ENCODE assay signal across 14 mouse cellular contexts in the genomic region with DNA sequence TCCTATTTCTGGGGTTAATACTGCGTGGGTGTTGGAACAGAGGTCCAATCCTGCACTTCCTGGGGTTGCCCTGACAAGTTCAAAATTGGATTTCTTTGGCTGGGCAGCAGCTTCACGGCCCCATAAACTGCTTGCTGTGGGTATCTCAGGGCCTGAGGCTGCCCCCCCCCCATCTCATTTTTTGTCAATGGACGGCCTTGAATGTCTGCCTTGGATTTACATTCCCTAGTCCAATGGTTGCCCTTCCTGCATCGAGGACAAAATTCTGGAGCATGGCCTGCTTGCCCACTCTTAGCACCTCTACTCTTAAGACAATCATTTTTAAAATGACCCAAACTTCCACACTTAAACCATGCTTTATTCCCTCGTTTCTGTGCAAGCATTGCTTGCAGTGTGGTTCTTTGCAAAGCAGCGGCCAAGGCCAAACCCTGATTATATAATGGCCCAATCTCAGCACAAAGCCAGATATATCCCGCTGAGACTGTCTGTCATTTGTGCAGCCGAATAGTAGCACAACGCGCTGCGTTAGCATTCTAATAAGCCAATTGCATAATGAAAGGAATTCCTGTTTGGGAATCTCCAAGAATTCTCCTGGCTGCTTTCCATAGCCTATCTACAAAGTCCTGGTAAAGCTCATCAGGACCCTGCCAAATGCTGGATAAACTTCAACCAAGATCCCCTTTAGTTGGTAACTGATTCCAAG.
DNase-seq lines count a peak whose midpoint lies in the region; ATAC-seq and TF ChIP-seq lines count a peak whose summit lies in the region.
"Had no signal": no experiment of that assay in that cellular context is flagged by ENCODE, and none has a peak within 500 bp of the region (broad histone marks: within the 10 kb centered on the region; RNA-seq: fewer than 3 reads in every experiment).

No protein-coding gene starts in this region.

- H3K36me3 ChIP-seq in liver, adult 2 months (ENCODE audit: control insufficient read depth, insufficient read depth, low read length) = no peaks in the 10 kb centered on the region
- no peaks in the 10 kb centered on the region for H3K36me3 ChIP-seq in liver, embryonic 12.5 days
- H3K36me3 ChIP-seq: embryonic facial prominence, embryonic 12.5 days had no signal

- 75% methylated on average over 11 of the region's 11 CpGs for WGBS in liver, adult 2 months
- WGBS in liver, embryonic 12.5 days (ENCODE audit: insufficient replicate concordance) = 63% methylated on average over 11 of the region's 11 CpGs

- H3K4me2 ChIP-seq in liver, embryonic 12.5 days = no peak overlapping the region
- H3K4me2 ChIP-seq: embryonic facial prominence, embryonic 12.5 days had no signal

- H3K79me2 ChIP-seq in liver, adult 2 months (ENCODE audit: control insufficient read depth, insufficient read depth, low read length) = no peaks in the 10 kb centered on the region

- no peaks in the 10 kb centered on the region for H3K27me3 ChIP-seq in liver, adult 2 months (ENCODE audit: control insufficient read depth, insufficient read depth, low read length)
- H3K27me3 ChIP-seq in liver, embryonic 12.5 days (replicated peaks) = no peaks in the 10 kb centered on the region
- H3K27me3 ChIP-seq: embryonic facial prominence, embryonic 12.5 days had no signal

- H3K9ac ChIP-seq in liver, adult 2 months (ENCODE audit: low read depth, low read length) = no peak overlapping the region
- no peak overlapping the region for H3K9ac ChIP-seq in liver, embryonic 12.5 days
- H3K9ac ChIP-seq: embryonic facial prominence, embryonic 12.5 days had no signal

- DNase-seq in cerebellum, adult 11-12 months = peak; percentile 25
- DNase-seq in cerebellum, adult 8-10 months = no peak
- DNase-seq in liver, adult 2 months (ENCODE audit: extremely low read depth, low read depth, low spot score) = peak; percentile 6
- DNase-seq in cerebellum, postnatal 14 days = peak; percentile 49 to 68
- peak; percentile 4 to 22 for DNase-seq in layer of hippocampus, postnatal 10 days (ENCODE audit: low spot score in 2 of 2)
- no peak for DNase-seq in spleen, postnatal 14 days (ENCODE audit: low spot score in 2 of 2)
- no peak for DNase-seq in c-Kit-positive CD71-positive TER-119-positive erythroid progenitor cells, embryonic 14.5 days (ENCODE audit: low spot score)
- DNase-seq: B cell, adult 2 months; kidney, postnatal 10 days; lung, adult 2 months had no signal

- H3K4me3 ChIP-seq in liver, adult 2 months (ENCODE audit: insufficient read depth, low read depth, low read length) = no peak overlapping the region
- H3K4me3 ChIP-seq in liver, embryonic 12.5 days = no peak overlapping the region
- H3K4me3 ChIP-seq: embryonic facial prominence, embryonic 12.5 days; heart, adult 2 months had no signal

- 0 out of 2 replicates have a peak, but pooled peaks cover 3% of the 10 kb centered on the region for H3K9me3 ChIP-seq in liver, embryonic 12.5 days (replicated peaks)
- H3K9me3 ChIP-seq: embryonic facial prominence, embryonic 12.5 days had no signal

- no peak for TF ChIP-seq POLR2A in liver, adult 2 months (IDR thresholded peaks at IDR 0.05; ENCODE audit: extremely low read depth, insufficient read depth, low read length)

- TF ChIP-seq CTCF in liver, adult 2 months (IDR thresholded peaks at IDR 0.05; ENCODE audit: low read depth, low read length) = no peak

- H3K27ac ChIP-seq in liver, adult 2 months (replicated peaks; ENCODE audit: insufficient read depth, low read depth, low read length) = no peak overlapping the region
- no peak overlapping the region for H3K27ac ChIP-seq in liver, embryonic 12.5 days
- H3K27ac ChIP-seq: embryonic facial prominence, embryonic 12.5 days; heart, adult 2 months; stomach, postnatal 0 days had no signal

- no peaks in the 10 kb centered on the region for H3K4me1 ChIP-seq in liver, adult 2 months (ENCODE audit: control insufficient read depth, insufficient read depth, low read length)
- H3K4me1 ChIP-seq in liver, embryonic 12.5 days = no peaks in the 10 kb centered on the region
- H3K4me1 ChIP-seq: embryonic facial prominence, embryonic 12.5 days had no signal

- no peak for ATAC-seq in liver, embryonic 12.5 days

Comparison
In these comparisons a context has a peak if more than half of its experiments do, and no peak if none do; other contexts are left out.
1. DNase-seq: peak in cerebellum, adult 11-12 months (single experiment), liver, adult 2 months (single experiment), cerebellum, postnatal 14 days (2 of 2) and layer of hippocampus, postnatal 10 days (2 of 2); none in cerebellum, adult 8-10 months (single experiment), spleen, postnatal 14 days (0 of 2) and c-Kit-positive CD71-positive TER-119-positive erythroid progenitor cells, embryonic 14.5 days (single experiment).